Mouse (Mus musculus): ENCODE data around the gene Togaram2.

DNA sequence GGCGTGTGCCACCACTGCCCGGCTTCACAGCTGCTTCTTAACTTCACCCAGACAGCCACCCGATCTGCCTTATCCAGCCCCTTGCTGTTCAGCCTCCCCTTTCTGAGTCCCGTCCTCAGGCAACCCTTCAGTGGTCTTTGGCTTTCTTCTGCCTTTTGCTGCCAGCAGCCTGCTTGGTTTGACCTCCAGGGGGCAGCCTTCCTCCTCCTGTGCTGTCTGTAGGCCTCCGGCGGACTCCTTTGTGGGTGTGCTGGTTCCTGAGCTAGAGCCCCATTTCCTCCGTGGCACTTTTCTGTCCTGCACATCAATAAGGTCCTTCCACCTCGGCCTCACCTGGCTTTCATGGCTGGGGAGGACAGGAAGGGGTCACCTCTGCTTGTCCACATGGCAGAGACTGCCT is 20.7 kb downstream of the Togaram2 start:
- TF ChIP-seq GATA1 (IDR thresholded peaks at IDR 0.05; ENCODE audit: borderline replicate concordance, low read length) (no peak), FLI1 (IDR thresholded peaks at IDR 0.05; ENCODE audit: low read length) (no peak)

Measured in megakaryocyte, embryonic 14.5 days (primary cell).